Mouse (Mus musculus) urinary bladder, adult 18-20 months (tissue): Measurements from ENCODE around the gene Ly6g6d.
"Not testable (repeated sequence)": the region's sequence is repeated elsewhere in the genome, so short reads cannot be mapped to it uniquely, and the experiment has no call there.

Experiments used
- DNase-seq, 2 experiments: peaks; one replicate each; pipeline ENCODE4 v3.0.0; 2022; ENCODE audit warnings: low spot score in 2 of 2, mixed read lengths in 2 of 2

Ly6g6d gene

DNA sequence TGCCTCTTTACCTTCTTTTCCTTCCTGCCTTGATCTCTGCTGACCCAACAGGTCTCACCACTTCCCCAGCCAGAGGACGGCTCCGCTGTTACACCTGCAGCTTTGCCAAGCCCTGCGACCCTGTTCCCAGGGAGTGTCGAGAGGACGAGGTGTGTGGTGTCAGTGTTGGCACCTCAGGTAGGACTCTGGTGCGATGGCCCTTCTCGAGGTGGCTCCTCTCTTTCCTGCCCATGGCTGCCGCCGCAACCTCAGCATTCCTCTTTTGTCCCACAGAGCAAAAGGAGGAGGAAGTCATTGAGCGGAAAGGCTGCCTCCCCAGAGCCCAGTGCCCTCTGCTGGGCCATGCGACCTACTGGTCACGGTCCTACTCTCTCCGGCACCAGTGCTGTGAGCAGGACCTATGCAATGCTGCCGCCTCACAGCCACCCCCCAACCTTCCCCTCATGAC, at the start of gene Ly6g6d:
Gene Ly6g6d (minus strand): TSS at position 280 of the 448 bp plus-strand sequence.
- peak; percentile 46 to 74 for DNase-seq

DNA sequence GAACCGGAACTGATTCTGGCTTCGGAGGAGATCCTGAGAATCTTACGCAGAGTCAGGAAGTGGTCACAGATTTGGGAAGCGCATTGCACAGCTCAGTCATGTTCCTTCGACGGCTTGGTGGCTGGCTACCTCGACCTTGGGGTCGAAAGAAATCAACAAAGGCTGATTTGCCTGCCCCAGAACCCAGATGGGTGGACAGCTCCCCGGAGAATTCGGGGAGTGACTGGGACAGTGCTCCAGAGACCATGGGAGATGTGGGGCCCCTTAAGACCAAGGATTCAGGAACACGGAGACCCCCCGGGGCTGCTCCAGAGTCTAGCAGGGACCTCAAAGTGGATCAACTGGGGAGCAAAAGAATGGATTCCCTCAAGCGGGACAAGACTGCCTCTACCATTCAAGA, 49.2 kb upstream of the Ly6g6d start:
- DNase-seq, result no peak

DNA sequence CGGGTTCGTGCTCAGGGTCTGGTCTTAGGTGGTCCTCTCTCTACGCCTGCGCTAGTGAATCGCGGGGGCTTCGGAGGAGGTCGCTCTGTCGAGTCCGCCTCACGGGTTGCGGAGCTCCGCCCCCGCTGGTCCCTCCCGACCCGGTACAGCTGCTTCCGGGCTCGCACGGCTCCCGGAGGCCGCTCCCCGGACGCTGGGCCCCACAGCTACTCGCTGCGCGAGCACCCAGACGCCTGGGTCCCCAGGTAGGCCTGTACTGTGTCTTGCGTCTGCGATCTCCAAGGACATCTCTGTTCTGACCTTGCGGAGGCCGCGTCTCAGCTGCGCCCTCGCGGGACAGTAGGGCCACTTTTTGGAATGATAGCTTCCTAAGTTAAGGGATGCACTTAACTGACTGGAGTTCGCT, 48.3 kb upstream of the Ly6g6d start, which contains the start of gene D17H6S53E:
Gene D17H6S53E (plus strand): TSS at position 168 of the 406 bp plus-strand sequence.
- peak; percentile 65 to 76 for DNase-seq

DNA sequence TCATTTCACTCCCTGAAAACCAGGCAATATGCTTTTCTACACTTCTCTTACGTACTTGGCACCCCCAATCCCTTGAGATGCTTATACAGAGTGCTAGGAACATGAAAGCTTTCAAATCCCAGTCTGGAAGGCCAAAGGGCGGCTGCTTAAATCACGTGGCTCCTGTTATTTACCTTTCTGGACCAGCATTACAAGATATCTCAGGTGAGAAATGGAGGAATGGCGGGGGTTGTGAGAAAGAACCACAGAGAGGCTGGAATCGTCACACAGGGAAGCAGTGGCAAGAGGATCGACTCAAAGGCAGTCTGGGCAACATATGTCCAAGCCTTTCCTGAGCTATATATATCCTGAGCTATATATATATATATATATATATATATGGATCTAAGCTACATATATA, 47.7 kb upstream of the Ly6g6d start:
- DNase-seq, result no peak

DNA sequence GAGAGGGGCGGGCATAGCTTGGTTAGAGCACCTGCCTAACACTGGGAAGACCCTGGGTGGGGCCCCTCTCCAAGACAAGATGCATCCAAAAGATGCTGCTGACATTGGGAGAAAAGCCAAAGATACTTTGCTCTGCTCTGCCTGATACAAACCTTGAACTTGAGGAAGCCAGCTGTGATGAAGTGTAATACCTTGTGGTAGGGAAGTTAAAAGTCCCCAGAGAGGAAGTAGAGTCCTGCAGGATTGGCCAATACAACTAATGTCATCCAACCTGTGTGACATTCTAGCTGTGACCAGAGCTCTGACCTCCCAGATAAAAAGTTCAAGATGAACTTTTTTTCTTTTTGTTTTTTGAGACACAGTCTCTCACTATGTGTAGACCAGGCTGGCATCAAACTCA, 47.2 kb upstream of the Ly6g6d start:
- DNase-seq, result no peak

DNA sequence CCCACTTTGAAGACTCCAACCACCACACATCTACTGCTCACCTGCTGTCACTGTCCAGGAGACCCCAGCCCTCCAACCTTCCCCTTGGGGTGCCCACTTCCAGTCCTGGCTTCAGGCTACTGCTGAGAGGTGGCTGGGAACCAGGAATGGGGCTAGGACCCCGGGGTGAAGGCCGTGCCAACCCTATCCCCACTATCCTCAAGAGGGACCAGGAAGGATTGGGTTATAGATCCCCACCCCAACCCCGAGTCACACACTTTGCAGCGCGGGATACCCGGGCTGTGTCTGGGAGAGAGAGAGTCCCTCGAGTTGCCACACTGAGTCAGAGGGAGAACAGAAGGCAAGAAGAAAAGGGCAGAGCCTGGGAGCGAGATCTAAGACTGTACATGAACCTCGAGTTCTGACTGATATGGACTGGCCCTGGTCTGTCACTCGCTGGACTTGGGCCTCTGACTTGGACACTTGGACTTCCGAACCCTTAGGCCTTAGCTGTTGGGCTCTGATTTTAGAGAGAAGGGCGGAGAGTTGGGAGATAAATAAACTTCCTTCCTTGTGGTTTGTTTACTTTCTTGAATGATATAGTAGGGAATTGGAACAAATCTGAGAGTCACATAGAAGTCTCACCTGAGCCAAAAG, 46.5 kb upstream of the Ly6g6d start:
- DNase-seq, result not testable (repeated sequence)

DNA sequence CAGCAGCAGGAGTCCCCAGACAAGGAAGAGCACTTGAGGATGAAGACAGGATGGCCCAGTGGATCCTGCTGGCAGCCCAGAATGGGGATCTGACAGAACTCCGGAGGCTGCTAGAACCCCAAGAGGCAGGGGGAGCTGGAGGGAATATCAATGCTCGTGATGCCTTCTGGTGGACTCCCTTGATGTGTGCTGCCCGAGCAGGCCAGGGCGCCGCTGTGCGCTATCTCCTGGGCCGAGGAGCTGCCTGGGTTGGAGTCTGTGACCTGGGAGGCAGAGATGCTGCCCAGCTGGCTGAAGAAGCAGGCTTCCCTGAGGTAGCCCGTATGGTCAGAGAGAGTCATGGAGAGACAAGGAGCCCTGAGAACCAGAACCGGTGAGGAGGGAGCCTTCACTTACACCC, 45.4 kb upstream of the Ly6g6d start:
- DNase-seq, result not testable (repeated sequence)

DNA sequence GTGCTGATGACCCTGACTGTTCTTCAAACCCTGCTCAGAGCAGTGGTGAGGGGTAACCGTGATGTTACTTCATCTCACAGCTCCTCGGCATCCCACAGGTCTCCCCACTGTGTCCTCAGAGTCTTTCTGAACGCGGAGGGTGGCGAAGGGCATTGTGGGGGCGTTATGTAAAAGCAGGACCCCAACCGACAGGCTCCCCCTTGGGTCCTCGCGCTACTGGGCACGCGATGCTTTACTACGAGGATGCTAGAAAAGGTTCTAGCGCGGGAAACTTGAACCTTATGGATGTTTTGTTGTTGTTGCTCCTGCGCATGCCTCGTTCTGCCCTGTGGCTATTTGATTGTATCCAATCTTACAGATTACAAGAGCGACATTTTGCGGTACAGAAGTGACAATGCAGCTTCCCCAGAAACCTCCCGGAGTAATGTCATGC, 44.0 kb upstream of the Ly6g6d start, which contains the start of gene Csnk2b:
Gene Csnk2b (minus strand): TSS at position 183 of the 433 bp plus-strand sequence.
- no peak for DNase-seq

DNA sequence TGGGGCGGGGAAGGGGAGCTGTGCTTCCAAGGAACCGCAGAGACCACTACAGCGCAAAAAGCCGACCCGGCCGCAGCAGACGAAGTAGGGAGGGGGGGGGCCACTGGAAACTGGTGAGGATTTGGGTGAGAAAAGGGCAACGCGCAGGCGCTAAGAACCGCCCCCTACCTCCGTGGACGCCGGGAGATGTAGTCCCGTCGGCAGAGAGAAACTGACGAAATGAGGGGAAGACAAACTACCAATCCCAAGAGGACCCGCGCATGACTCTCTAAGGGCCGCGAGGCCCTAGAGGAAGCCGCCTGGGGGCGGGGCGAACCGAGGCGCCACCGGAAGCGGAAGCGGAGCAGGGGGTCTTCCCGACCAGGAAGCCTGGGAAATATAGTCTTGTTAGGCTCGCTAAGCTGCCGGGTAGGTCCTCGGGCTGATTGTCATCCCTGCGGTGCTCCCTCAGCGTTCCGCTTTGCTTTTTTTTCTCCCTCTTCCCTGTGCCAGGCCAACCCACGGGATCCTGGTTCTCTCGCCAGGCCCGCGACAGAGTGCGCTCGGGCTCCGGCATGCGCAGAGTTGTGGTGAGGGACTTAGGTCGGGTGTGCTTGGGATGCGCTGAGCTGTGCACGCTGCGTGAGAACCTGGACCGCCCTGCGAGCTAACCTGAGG, 43.4 kb upstream of the Ly6g6d start, which contains the start of gene Gpank1:
Gene Gpank1 (plus strand): TSS at position 313 of the 657 bp plus-strand sequence.
- peak; percentile 90 to 98 for DNase-seq

DNA sequence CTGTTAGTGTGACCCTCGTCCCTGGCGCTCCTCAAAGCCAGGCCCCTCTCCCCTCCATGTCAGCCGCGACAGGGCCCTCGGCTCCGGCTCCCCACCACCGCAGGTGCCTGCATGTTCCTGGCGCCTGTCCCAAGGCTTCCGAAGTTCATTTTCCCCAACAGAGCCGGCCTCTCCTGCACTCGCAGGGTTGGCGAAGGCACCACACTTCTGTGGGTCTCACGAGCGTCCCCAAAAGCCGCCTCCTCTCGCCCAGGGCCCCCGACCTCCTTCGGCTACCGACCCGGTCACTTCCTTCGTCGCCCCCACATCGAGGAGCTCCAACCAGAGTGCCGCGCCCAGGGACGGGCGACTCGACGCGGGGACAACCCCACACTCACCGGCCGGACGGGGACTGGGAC, 42.9 kb upstream of the Ly6g6d start:
- peak in 1 of 2 experiments; percentile 25 for DNase-seq

DNA sequence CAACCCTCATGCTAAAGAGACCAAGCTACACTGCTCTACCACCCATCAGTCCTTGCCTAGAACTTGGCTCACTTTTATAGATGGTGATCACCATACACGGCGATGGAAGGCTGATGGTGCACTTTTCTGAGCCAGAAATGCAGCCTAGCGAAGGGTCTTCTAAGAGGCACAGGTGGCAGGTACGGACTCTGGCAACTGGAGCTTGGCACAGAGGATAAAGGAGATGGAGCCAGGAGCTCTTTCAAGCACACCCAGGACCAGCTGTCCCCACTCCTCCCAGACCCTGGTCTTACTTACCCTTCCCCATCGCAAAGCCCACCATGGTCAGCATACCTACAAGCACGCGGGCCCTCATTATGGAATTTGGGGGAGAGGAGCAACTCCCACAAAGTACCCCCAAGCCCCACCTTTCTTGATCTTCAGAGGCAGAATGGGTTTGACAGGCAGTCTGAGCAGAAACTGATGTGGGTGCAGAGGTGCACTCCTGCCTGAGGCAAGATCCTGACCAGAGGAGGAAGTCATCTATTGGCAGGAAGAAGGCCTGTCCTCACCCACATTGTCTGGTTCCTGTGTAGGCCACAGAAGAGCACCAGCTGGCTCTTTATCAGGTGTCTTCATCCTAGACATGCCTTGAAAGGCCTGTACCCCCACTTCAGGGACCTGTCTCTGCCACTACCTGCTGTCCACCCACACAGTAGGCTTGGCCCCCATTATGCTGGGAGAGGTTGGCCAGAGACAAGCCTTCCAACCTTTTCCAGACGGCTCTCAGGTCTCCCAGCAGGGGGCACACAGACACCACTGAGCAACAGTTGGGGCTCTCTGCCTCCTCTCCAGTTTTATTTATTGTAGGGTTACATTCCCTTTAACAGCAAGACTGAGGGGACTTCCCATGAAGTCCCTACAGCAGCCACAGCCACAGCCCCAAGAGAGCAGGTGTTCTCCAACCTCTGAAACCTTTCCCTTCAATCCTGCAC, 37.5 kb upstream of the Ly6g6d start, which contains the start of gene Ly6g5b:
Gene Ly6g5b (minus strand): TSS at position 383 of the 974 bp plus-strand sequence.
- DNase-seq, result no peak

DNA sequence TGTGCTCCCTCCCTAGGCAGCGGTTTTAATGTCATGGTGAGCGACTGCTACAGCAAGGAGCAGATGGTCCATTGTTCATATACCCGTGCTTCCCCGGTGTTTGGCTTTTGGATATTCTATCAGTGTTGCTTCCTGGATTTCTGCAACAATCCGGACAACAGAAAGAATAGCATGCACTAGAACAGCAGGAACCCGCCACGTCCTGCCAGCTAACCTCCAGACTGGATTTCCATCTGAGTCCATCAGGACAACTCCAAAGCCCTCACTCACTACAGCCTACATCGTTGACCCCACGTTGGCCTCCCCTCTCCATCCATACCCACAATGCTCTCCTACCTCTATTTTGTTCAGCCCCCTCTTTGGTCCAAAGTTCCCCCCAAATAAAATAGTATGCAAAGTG, 33.9 kb upstream of the Ly6g6d start:
- DNase-seq, result no peak

DNA sequence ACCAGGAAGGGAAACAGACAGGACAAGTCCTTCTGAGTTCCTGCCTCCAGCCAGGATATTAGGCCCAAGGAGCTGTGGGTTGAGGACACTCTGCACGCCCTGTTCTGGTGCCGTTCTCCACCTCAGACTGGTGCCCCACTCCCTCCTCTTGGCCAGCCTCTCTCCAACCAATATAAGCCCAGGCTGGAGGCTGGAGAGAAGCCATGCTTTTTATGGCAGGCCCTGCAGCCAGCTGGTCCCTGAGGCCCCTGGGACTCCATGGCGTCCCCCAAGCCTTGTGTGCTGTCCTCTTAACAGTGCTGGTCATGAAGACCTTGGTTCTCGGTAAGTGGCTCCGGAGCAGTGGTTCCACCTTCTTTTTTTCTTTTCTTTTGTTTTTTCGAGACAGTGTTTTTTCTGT, 30.2 kb upstream of the Ly6g6d start, which contains the start of gene Ly6g5c:
Gene Ly6g5c (plus strand): TSS at position 183 of the 400 bp plus-strand sequence.
- no peak for DNase-seq

DNA sequence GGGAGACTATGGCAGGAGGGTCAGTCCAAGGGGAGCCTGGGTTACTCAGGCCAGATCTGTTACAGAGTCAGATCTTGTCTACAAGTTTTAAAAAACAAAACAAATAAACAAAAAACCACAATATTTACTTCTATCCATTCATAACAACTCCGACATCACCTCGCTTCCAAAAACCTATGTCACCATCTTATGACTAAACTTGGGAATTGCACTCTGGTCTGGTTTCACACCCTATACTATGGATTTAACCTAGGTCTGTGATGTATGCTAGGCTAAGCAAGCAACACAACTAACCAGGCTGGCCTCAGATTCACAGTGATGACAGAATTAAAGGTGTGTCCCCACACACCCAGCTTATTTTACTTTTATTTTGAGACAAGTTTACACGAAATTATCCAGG, 28.7 kb upstream of the Ly6g6d start:
- DNase-seq, result no peak

DNA sequence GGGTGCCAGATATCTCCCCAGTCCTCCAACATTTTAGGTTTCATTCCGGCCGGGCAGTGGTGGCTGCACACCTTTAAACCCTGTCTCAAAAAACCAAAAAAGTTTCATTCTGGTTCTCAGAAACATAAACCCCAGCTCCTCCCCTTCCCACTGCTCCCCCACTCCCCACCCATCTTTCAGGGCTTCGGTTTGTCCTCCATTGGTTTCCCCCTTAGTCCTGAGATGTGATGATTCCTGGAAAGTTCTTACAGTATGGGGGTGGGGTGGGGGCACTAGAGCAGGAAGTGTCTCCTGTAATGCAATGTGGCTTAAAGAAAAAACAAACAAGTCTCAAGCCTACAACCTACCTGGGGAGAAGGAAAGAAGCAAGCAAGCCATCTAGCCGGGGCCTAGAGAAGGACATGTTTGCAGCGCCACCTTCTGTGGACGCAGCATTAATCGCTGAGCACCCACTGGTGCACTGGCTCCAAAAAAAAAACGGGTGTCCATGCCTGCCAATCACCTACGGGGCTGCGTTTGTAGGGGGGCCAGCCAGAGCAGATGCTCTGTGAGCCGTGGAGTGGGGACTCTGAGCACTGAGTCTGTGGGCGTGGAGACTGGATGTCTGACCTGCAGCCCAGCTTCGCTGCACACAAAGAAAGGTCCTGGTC, 28.0 kb upstream of the Ly6g6d start:
- DNase-seq, result no peak

DNA sequence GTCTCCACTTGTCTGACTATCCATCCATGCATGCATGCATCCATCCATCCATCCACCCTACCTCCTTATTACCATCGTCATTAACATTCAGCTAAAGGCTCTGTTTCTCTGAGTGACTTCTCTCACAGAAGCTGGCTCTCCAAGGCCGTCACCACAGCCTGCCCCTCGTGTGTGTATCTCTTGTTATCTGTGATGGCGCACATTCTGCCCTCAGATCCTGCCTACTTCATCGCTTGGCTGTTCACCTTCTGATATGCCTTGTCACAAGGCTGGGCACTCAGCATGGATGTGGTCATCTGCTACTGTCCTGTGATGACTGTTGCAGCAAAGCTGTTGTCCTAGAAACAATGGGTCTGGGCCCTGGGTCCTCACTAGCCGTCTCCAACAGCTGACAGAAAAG, 26.9 kb upstream of the Ly6g6d start:
- no peak for DNase-seq

DNA sequence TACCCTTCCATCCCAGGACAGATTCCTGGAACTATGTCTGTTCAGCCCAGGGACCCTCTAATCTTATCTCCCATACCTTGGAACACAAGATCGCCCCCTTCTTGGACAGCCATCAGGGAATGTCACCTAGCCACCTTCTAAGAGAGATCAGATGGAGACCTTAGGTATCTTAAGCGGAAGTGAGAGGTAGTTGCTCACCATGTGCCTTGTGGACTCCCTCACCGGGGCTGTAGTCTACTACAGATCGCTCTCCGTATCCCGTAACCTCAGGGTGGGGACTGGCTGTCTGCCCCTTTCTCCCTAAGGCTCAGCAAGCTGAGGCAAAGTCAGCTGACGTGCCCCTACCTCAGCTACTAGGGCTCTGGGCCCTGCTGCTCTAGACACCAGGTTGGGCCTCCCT, 26.2 kb upstream of the Ly6g6d start:
- no peak for DNase-seq

DNA sequence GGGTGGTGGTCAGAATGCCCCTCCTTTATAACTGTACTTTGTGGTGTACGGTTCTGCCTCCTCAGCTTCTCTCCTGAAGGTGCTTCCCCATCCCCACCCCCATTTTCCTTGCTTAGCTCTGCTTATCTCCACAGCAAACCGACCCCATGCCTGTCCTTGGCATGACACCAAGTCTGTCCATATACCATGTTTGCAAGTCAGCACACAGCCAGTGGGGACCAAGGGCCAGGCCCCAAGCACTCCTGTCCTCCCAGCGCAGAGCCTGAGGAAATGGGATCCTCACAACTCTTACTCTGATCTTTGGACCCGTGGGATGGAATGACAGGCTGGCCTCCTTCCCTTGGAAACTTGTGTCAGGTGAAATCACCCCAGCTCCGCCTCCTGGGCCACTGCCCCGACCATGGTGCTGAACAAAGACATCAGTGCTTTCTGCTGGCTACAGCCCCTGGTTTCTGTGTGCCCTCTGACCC, 25.4 kb upstream of the Ly6g6d start:
- no peak for DNase-seq

DNA sequence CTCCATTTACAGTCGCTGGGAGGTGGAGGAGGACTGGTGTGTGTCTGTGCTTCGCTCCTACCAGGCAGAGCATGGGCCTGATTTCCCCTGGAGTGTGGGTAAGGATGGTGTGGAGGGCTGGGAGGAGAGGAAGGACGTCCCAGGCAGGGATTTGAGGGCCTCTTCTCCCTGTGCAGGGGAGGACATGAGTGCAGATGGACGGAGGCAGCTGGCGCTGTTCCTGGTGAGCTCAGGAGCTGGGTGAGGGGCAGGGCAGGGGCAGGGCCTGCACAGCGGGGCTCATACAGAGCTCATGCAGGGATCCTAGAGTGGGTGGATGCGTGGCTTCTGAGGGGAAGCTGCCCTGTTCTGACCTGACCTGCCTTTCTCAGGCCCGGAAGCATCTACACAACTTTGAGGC, 24.4 kb upstream of the Ly6g6d start:
- no peak for DNase-seq

DNA sequence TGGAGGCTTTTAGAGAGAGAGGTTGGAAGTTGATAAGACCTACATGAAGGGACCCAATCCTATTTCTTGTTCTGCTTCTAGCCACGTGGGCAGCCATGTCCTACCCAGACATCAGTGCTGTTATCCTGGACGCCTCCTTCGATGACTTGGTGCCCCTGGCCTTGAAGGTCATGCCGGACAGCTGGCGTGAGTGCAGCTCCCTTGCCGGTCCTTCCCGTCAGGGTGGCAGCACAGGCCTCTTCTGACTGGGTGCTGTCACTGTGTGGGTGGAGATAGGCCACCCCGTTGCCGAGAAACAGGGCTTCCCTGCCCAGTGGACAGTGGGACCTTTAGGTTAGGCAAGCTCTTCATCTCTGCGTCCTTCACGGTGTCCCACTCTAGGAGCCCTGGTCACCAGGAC, 23.3 kb upstream of the Ly6g6d start:
- no peak for DNase-seq

DNA sequence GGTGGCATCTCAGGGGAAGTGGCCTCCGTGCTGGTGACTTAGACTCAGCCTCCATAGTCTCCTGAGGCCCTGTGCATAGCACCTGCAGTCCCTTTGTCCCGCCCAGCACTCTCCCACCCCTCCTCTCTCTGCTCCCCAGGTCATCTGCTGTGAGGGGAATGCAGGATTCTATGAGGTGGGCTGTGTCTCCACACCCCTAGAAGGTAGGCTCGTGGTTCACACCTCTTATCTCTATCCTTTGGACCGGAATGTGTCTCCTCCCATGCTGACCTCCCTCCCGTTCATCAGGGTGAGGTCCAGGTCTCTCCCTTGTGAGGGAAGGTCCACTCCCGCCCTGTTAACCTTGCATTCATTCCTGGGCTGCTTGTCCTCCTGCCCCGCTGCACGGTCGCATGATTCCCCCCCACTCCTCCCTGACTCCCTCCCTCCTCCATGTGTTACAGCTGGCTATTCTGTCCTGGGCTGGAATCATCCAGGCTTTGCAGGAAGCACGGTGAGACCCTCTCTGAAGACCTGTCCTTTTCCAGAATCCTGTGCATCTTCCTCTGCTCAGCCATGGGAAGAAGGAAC, 22.4 kb upstream of the Ly6g6d start:
- DNase-seq, result no peak
